Mouse (Mus musculus) liver, adult 2 months (tissue): ENCODE measurements around the gene Apoa2.

ENCODE experiments used
- CTCF ChIP-seq: fragments of 200-500 bp; IDR thresholded peaks from 2 replicates; pipeline ENCODE4 v1.5.1; 2011; ENCODE audit warnings: low read depth, low read length, control low read depth
- POLR2A ChIP-seq: fragments of 200-500 bp; IDR thresholded peaks from 2 replicates; pipeline ENCODE4 v1.6.1; 2011; ENCODE audit warnings: low read length, control low read depth; ENCODE audit not compliant: insufficient read depth; ENCODE audit errors: extremely low read depth

- TF ChIP-seq CTCF (no peak), POLR2A (no peak)
Measured at GRCm38 (mm10) chr1:171232800-171233730, 8.2 kb downstream of the Apoa2 start.
